Comparison of ENCODE assay signal across 25 mouse cellular contexts in the genomic region with DNA sequence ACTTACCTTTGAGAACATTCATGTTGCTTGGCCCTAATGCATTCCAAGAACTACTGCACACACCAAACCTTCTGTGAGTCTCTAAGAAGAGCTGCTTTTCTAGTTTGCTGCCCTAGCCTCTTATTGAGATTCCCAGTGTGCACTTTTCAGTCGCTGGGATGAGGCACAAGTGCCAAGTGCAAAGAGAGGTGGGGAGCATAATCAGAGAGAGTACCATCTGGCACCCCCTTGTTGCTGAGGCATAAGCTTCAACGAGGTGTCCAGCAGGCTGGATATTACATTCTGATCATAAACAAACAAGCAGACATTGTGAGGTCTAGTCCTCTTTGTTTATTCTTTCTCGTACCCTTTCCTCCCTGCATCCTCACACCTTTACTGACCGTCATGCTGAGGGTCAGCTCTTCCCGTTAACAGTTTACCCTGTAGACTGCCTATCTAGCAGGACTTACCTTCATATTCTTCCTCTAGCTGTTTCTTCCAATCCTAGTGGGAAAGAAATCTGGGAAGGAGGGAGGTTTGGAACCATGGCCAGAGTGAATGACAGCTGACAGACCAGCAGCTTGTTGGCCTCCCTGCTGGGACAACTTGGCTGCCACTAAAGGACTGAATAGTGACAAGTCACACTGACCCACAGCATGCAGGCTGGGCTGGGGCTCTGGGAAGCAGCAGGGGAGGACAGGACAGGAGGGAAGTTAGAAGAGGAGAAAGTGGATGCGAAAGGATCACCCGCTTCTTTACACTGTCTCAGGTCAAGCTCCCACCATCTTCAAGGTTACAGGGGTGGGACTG. TPM values are rescaled to one million over a fixed set of nuclear protein-coding genes. Genes with fewer than 3 reads are reported as not detected.
DNase-seq lines count a peak whose midpoint lies in the region; ATAC-seq and TF ChIP-seq lines count a peak whose summit lies in the region.
"Had no signal": no experiment of that assay in that cellular context is flagged by ENCODE, and none has a peak within 500 bp of the region (broad histone marks: within the 10 kb centered on the region; RNA-seq: fewer than 3 reads in every experiment).

No protein-coding gene starts in this region.

- no peak for DNase-seq in cerebellum, postnatal 4 days (ENCODE audit: low spot score in 2 of 2)
- DNase-seq in left cerebral cortex, postnatal 4 days: peak; percentile 45
- DNase-seq in left cerebral cortex, adult 2 months (ENCODE audit: extremely low spot score in 1 of 2, low spot score in 2 of 2): no peak
- peak; percentile 68 to 81 for DNase-seq in cerebellum, adult 2 months
- peak; percentile 63 for DNase-seq in cerebellum, postnatal 36 days
- no peak for DNase-seq in thymus, postnatal 4 days
- DNase-seq in urinary bladder, adult 18-20 months (ENCODE audit: low spot score in 2 of 2): no peak
- DNase-seq: adrenal gland, postnatal 25 days; gastrocnemius, postnatal 36 days; kidney, adult 18-20 months; kidney, postnatal 14 days; liver, postnatal 0 days; lung, postnatal 14 days; right cerebral cortex, postnatal 4 days; thymus, postnatal 14 days had no signal

- ATAC-seq in cerebellum, adult (ENCODE audit: insufficient number of reproducible peaks, low FRiP score, low TSS enrichment): peak; percentile 70
- ATAC-seq: forebrain, embryonic 16.5 days; hindbrain, embryonic 16.5 days; liver, postnatal 0 days had no signal

- WGBS in cerebellum, adult 2 months: 16% methylated on average over 7 of the region's 7 CpGs

- TF ChIP-seq CTCF in left cerebral cortex, adult 2 months (IDR thresholded peaks at IDR 0.05): no peak
- no peak for TF ChIP-seq CTCF in cerebellum, adult 2 months (IDR thresholded peaks at IDR 0.05; ENCODE audit: borderline replicate concordance, insufficient read depth, low read depth, low read length)

- TF ChIP-seq POLR2A in cerebellum, adult 2 months (IDR thresholded peaks at IDR 0.05; ENCODE audit: borderline replicate concordance, insufficient read depth, low read length): no peak

- intact Hi-C loops in left cerebral cortex, postnatal 4 days (cut with DNase I): no loop called here
- intact Hi-C loops in left cerebral cortex, adult 2 months (cut with DNase I): no loop called here

- no peak overlapping the region for H3K4me3 ChIP-seq in left cerebral cortex, adult 2 months
- H3K4me3 ChIP-seq in cerebellum, adult 2 months (replicated peaks; ENCODE audit: insufficient read depth, low read depth, low read length): peak overlapping the region; percentile 84
- H3K4me3 ChIP-seq: layer of hippocampus, adult 2 months had no signal

- H3K27ac ChIP-seq in left cerebral cortex, adult 2 months: no peak overlapping the region
- H3K27ac ChIP-seq in cerebellum, adult 2 months (ENCODE audit: insufficient read depth, low read length): peak overlapping the region; percentile 65
- H3K27ac ChIP-seq: layer of hippocampus, adult 2 months; limb, embryonic 10.5 days had no signal

- no peaks in the 10 kb centered on the region for H3K27me3 ChIP-seq in cerebellum, adult 2 months (ENCODE audit: control insufficient read depth, insufficient read depth, low read length)

- H3K4me1 ChIP-seq in cerebellum, adult 2 months (ENCODE audit: control insufficient read depth, insufficient read depth, low read length): peaks cover 6% of the 10 kb centered on the region; the same call in 1 of the 2 replicates

RNA-seq across cellular contexts. Expression of gene Nhsl2, which starts 2.6 kb away (rescaled TPM):
- total RNA-seq in left cerebral cortex, postnatal 4 days (2021): 10 to 100 TPM in 1 of 2 experiments, 1 to 10 TPM in 1; 9.8 to 11.3 TPM
- 10 to 100 TPM; 37.0 to 38.0 TPM for total RNA-seq in left cerebral cortex, adult 2 months (2021)
- polyA plus RNA-seq in cerebellum, adult 2 months (2012; rRNA removed): 13.1 and 15.7 TPM in 2 replicates

RNA-seq across cellular contexts. Expression of gene 8030474K03Rik, which starts 57.3 kb away (rescaled TPM):
- under 1 TPM in 1 of 2 experiments, not detected in 1; 0.34 TPM for total RNA-seq in left cerebral cortex, postnatal 4 days (2021)
- total RNA-seq in left cerebral cortex, adult 2 months (2021): not detected
- polyA plus RNA-seq in cerebellum, adult 2 months (2012; rRNA removed): 0.10 TPM in 1 of 2 replicates, not detected in the other
- total RNA-seq: adrenal gland, postnatal 25 days; gastrocnemius, postnatal 36 days; heart, postnatal 25 days; layer of hippocampus, adult 2 months; left cerebral cortex, adult 18-20 months; liver, adult 2 months; megakaryocyte, adult 5-6 weeks had no signal
- polyA plus RNA-seq: embryonic facial prominence, embryonic 14.5 days; liver, adult 2 months had no signal

RNA-seq across cellular contexts. Expression of gene Gm4779, which starts 57.5 kb away (rescaled TPM):
- under 1 TPM in 1 of 2 experiments, not detected in 1; 0.28 TPM for total RNA-seq in left cerebral cortex, postnatal 4 days (2021)
- under 1 TPM in 1 of 2 experiments, not detected in 1; 0.30 TPM for total RNA-seq in left cerebral cortex, adult 2 months (2021)
- polyA plus RNA-seq in cerebellum, adult 2 months (2012; rRNA removed): 0.08 and 0.49 TPM in 2 replicates
- total RNA-seq: adrenal gland, postnatal 25 days; gastrocnemius, postnatal 36 days; heart, postnatal 25 days; liver, adult 2 months; megakaryocyte, adult 5-6 weeks had no signal
- polyA plus RNA-seq: forebrain, embryonic 16.5 days; hindbrain, embryonic 16.5 days; liver, adult 2 months had no signal

Comparison
In these comparisons a context has a peak if more than half of its experiments do, and no peak if none do; other contexts are left out.
1. DNase-seq: peak in left cerebral cortex, postnatal 4 days (single experiment), cerebellum, adult 2 months (2 of 2) and cerebellum, postnatal 36 days (2 of 2); none in cerebellum, postnatal 4 days (0 of 2), left cerebral cortex, adult 2 months (0 of 2), thymus, postnatal 4 days (single experiment) and urinary bladder, adult 18-20 months (0 of 2).